Mouse (Mus musculus) CH12.LX (cell line): ENCODE data around the gene Serpina16. TPM values are rescaled to one million over a fixed set of nuclear protein-coding genes. Genes with fewer than 3 reads are reported as not detected.

Source experiments
- DNase-seq: peaks from one replicate; pipeline ENCODE4 v3.0.0-alpha.2; 2013; ENCODE audit errors: extremely low read depth
- H3K27ac ChIP-seq: 2 replicates; pipeline ENCODE4 v1.5.1; 2012; ENCODE audit warnings: low read depth, mild to moderate bottlenecking, control low read depth, moderate library complexity; ENCODE audit not compliant: insufficient read depth
- H3K27me3 ChIP-seq: replicated peaks from 2 replicates; pipeline ENCODE3; 2012; ENCODE audit warnings: inconsistent platforms
- H3K36me3 ChIP-seq, 2 experiments: replicated peaks in 1 of 2; 2 replicates each; pipeline versions ENCODE3 to v1.6.1; 2012; ENCODE audit warnings: inconsistent platforms in 1 of 2, low read length in 1 of 2, mild to moderate bottlenecking in 1 of 2, mixed read lengths in 1 of 2, moderate library complexity in 1 of 2; ENCODE audit not compliant: control insufficient read depth in 1 of 2, insufficient read depth in 1 of 2
- H3K4me1 ChIP-seq, 2 experiments: 2 replicates each; pipeline ENCODE4 v1.6.1; 2012; ENCODE audit warnings: inconsistent platforms in 1 of 2, moderate library complexity in 1 of 2; ENCODE audit not compliant: insufficient read depth in 2 of 2, control insufficient read depth in 1 of 2
- H3K4me2 ChIP-seq: 2 replicates; pipeline ENCODE4 v1.6.1; 2012; ENCODE audit warnings: low read depth, mild to moderate bottlenecking, control low read depth; ENCODE audit not compliant: poor library complexity, insufficient read depth, severe bottlenecking
- H3K4me3 ChIP-seq, 3 experiments: fragments of 150-350 bp in 1 of 3; sonication (generic) in 1 of 3; replicated peaks in 1 of 3; 2 replicates each; pipeline versions ENCODE3 to v1.5.1; 2011 to 2012; ENCODE audit warnings: low read depth in 2 of 3, low read length in 2 of 3, mild to moderate bottlenecking in 2 of 3, moderate library complexity in 2 of 3, control low read depth in 1 of 3, improper control_type of control experiment in 1 of 3, inconsistent platforms in 1 of 3, mixed read lengths in 1 of 3; ENCODE audit not compliant: poor library complexity in 1 of 3
- H3K79me2 ChIP-seq: replicated peaks from 2 replicates; pipeline ENCODE4 v1.6.1; 2012; ENCODE audit warnings: mild to moderate bottlenecking, moderate library complexity; ENCODE audit not compliant: control insufficient read depth, poor library complexity, insufficient read depth, severe bottlenecking; ENCODE audit errors: extremely low read depth
- H3K9ac ChIP-seq: 2 replicates; pipeline ENCODE4 v1.6.1; 2012; ENCODE audit warnings: low read depth, mild to moderate bottlenecking, control low read depth, moderate library complexity; ENCODE audit not compliant: insufficient read depth
- H3K9me3 ChIP-seq: replicated peaks from 2 replicates; pipeline ENCODE3; 2012; ENCODE audit warnings: low read length, inconsistent platforms, mixed read lengths
- CHD1 ChIP-seq: IDR thresholded peaks from 2 replicates; pipeline ENCODE4 v1.6.1; 2012; ENCODE audit warnings: low read depth, low read length, improper control_type of control experiment, inconsistent platforms
- CHD2 ChIP-seq: IDR thresholded peaks from 2 replicates; pipeline ENCODE4 v1.6.1; 2011; ENCODE audit warnings: low read length, improper control_type of control experiment
- E2F4 ChIP-seq: IDR thresholded peaks from 2 replicates; pipeline ENCODE4 v1.6.1; 2011; ENCODE audit warnings: low read depth, low read length, improper control_type of control experiment; ENCODE audit not compliant: insufficient replicate concordance
- ELF1 ChIP-seq: IDR thresholded peaks from 2 replicates; pipeline ENCODE4 v1.6.1; 2014; ENCODE audit warnings: low read depth, mild to moderate bottlenecking, inconsistent platforms, low read length, improper control_type of control experiment
- ETS1 ChIP-seq: conservative IDR thresholded peaks from 2 replicates; pipeline ENCODE4 v1.6.1; 2012; ENCODE audit warnings: low read depth, mild to moderate bottlenecking, inconsistent platforms, low read length, improper control_type of control experiment, moderate library complexity
- HCFC1 ChIP-seq: IDR thresholded peaks from 2 replicates; pipeline ENCODE4 v1.6.1; 2012; ENCODE audit warnings: low read depth, mild to moderate bottlenecking, inconsistent platforms, low read length, improper control_type of control experiment
- IRF4 ChIP-seq: IDR thresholded peaks from 2 replicates; pipeline ENCODE4 v1.6.1; 2014; ENCODE audit warnings: low read depth, mild to moderate bottlenecking, inconsistent platforms, low read length, improper control_type of control experiment
- JUND ChIP-seq: conservative IDR thresholded peaks from 2 replicates; pipeline ENCODE4 v1.6.1; 2011; ENCODE audit warnings: low read depth, low read length, improper control_type of control experiment
- KAT2A ChIP-seq: IDR thresholded peaks from 2 replicates; pipeline ENCODE4 v1.6.1; 2012; ENCODE audit warnings: low read length, improper control_type of control experiment, inconsistent platforms; ENCODE audit not compliant: insufficient replicate concordance
- MAFK ChIP-seq: IDR thresholded peaks from 2 replicates; pipeline ENCODE4 v1.6.1; 2011; ENCODE audit warnings: low read length, improper control_type of control experiment; ENCODE audit not compliant: insufficient replicate concordance
- MAX ChIP-seq: IDR thresholded peaks from 2 replicates; pipeline ENCODE4 v1.6.1; 2011; ENCODE audit warnings: low read length, improper control_type of control experiment
- MAZ ChIP-seq: IDR thresholded peaks from 2 replicates; pipeline ENCODE4 v1.6.1; 2012; ENCODE audit warnings: low read depth, mild to moderate bottlenecking, inconsistent platforms, low read length, improper control_type of control experiment, moderate library complexity
- MEF2A ChIP-seq: IDR thresholded peaks from 2 replicates; pipeline ENCODE4 v1.6.1; 2014; ENCODE audit warnings: low read depth, mild to moderate bottlenecking, inconsistent platforms, low read length, improper control_type of control experiment, borderline replicate concordance
- SIN3A ChIP-seq: IDR thresholded peaks from 2 replicates; pipeline ENCODE4 v1.6.1; 2012; ENCODE audit warnings: low read length, improper control_type of control experiment, inconsistent platforms
- SMC3 ChIP-seq: IDR thresholded peaks from 2 replicates; pipeline ENCODE4 v1.6.1; 2011; ENCODE audit warnings: low read depth, low read length, improper control_type of control experiment
- TBP ChIP-seq: conservative IDR thresholded peaks from 2 replicates; pipeline ENCODE4 v1.6.1; 2011; ENCODE audit warnings: low read depth, low read length, improper control_type of control experiment
- UBTF ChIP-seq: IDR thresholded peaks from 2 replicates; pipeline ENCODE4 v1.6.1; 2012; ENCODE audit warnings: low read depth, mild to moderate bottlenecking, inconsistent platforms, low read length, improper control_type of control experiment, moderate library complexity
- USF2 ChIP-seq: conservative IDR thresholded peaks from 2 replicates; pipeline ENCODE4 v1.6.1; 2011; ENCODE audit warnings: low read depth, low read length, improper control_type of control experiment
- ZC3H11A ChIP-seq: IDR thresholded peaks from 2 replicates; pipeline ENCODE4 v1.6.1; 2012; ENCODE audit warnings: low read depth, mild to moderate bottlenecking, inconsistent platforms, low read length, improper control_type of control experiment
- ZKSCAN1 ChIP-seq: IDR thresholded peaks from 2 replicates; pipeline ENCODE4 v1.6.1; 2012; ENCODE audit warnings: low read depth, inconsistent platforms, low read length, improper control_type of control experiment, borderline replicate concordance
- ZMIZ1 ChIP-seq: IDR thresholded peaks from 2 replicates; pipeline ENCODE4 v1.6.1; 2012; ENCODE audit warnings: low read depth, mild to moderate bottlenecking, inconsistent platforms, low read length, improper control_type of control experiment
- dilution Hi-C: fragments of 300-500 bp; cut with MboI; formaldehyde crosslinking; loops from 2 replicates; pipeline ENCODE4 v1.14.3; 2020; ENCODE audit warnings: low sequenced_read_pairs; ENCODE audit not compliant: extremely low pct_unique_long_range_greater_than_20kb, extremely low pct_ligation_motif_present
- in situ Hi-C: fragments of 300-500 bp; cut with MboI; formaldehyde crosslinking; loops from 3 replicates; pipeline ENCODE4 v1.14.3; 2019; ENCODE audit warnings: low sequenced_read_pairs, low pct_ligation_motif_present, low pct_unique_long_range_greater_than_20kb, mixed read lengths
- polyA plus RNA-seq: library from polyadenylated mRNA; unstranded; fragments of >175 nt; gene quantifications from 2 replicates; pipeline ENCODE4 v1.2.1, GENCODE M21; 2012; ENCODE audit warnings: low read depth; ENCODE audit not compliant: insufficient read length
- total RNA-seq, 2 experiments: library from RNA; depleted of rRNA; stranded (reverse); fragments of 300-350 nt in 1 of 2; fragments of >200 nt in 1 of 2; gene quantifications; 2 replicates each; pipeline ENCODE4 v1.2.3; 2012 to 2014

Gene Serpina16
- total and polyA plus RNA-seq, 3 experiments = not detected

DNA sequence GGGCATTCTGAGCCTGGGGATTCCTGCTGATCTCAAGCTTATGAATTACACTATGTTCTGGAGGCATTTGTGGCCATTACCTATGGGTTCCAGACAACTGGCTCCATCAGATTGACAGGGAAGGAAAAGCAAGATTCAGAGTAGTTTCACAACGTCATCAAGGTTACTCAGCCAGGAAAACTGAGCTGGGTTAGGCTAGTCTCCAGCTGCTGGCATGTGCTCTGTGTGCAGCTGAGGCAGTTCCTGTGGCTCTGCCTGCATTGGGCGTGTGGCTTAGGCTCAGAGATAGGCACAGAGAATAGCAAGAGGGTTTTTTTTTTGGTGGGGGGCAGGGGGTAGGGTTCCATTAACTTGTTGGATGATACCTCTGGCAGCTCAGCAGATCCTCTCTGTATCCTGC is 29.6 kb upstream of the Serpina16 start:
- H3K9ac ChIP-seq = no peak overlapping the region
- H3K4me1 ChIP-seq = no peaks in the 10 kb centered on the region
- H3K27me3 ChIP-seq = peaks cover 94% of the 10 kb centered on the region
- no peaks in the 10 kb centered on the region for H3K9me3 ChIP-seq
- DNase-seq = no peak
- no peaks in the 10 kb centered on the region for H3K79me2 ChIP-seq
- dilution Hi-C loops = no loop called here
- no peaks in the 10 kb centered on the region for H3K36me3 ChIP-seq
- TF ChIP-seq ZMIZ1 (no peak), KAT2A (no peak), USF2 (no peak), E2F4 (no peak), ZKSCAN1 (no peak), TBP (no peak), MEF2A (no peak), IRF4 (no peak), ELF1 (no peak), CHD2 (no peak), ZC3H11A (no peak), SIN3A (no peak)
- TF ChIP-seq, all 38 proteins: peak for 0
- Histone ChIP-seq H3K4me3 (no peak overlapping the region), H3K4me2 (no peak overlapping the region), H3K27ac (no peak overlapping the region)
- in situ Hi-C loops = no loop called here

DNA sequence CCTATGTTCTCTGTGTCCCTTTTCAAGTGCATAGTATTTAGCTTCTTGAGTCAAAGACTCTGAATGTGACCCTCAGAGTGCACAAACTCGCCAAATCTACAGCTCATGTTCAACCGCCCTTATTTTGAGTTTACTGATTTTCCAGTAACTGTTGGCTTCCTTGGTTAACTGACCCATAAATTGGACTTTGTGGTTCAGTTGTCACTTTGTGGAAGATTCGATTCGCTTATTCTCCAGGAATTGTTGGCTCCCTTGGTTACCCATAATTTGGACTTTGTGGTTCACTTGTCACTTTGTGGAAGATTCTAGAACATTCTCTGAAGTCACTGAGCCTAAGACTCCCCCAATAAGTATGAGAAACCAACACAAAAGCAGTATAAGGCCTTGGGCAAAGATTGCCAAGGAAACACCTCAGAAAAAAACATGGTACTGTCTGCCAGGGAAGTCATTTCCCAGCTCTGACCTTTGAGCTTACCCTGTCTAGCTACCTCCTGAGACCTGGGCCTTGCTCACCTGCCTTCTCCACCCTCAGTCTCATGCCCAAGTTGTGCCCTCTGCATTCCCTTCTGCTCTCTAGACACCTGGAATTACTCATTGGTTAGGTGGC is 24.3 kb upstream of the Serpina16 start:
- H3K4me1 ChIP-seq = no peaks in the 10 kb centered on the region
- no peaks in the 10 kb centered on the region for H3K9me3 ChIP-seq
- in situ Hi-C loops (no loop called here), dilution Hi-C loops (no loop called here)
- no peak overlapping the region for H3K27ac ChIP-seq
- no peak for TF ChIP-seq HCFC1
- no peak for TF ChIP-seq IRF4
- TF ChIP-seq, all 38 proteins: peak for 0
- Histone ChIP-seq H3K4me2 (no peak overlapping the region), H3K36me3 (no peaks in the 10 kb centered on the region), H3K4me3 (no peak overlapping the region), H3K79me2 (no peaks in the 10 kb centered on the region), H3K9ac (no peak overlapping the region), H3K27me3 (peaks cover 88% of the 10 kb centered on the region)
- DNase-seq = no peak

GRCm38 (mm10) chr12:103695429-103695828 is 19.5 kb upstream of the Serpina16 start, which contains the start of gene Serpina1f:
Gene Serpina1f, minus strand, starts transcription at chr12:103695529.
- TF ChIP-seq MAFK = no peak
- no peak for TF ChIP-seq MEF2A
- no peak for TF ChIP-seq CHD1
- no peak for TF ChIP-seq IRF4
- no peak for TF ChIP-seq MAX
- no peak for TF ChIP-seq SIN3A
- no peak for TF ChIP-seq MAZ
- TF ChIP-seq KAT2A = no peak
- TF ChIP-seq JUND = no peak
- TF ChIP-seq ETS1 = no peak
- no peak for TF ChIP-seq UBTF
- no peak for TF ChIP-seq SMC3
- no peak for TF ChIP-seq ZKSCAN1
- no peak for TF ChIP-seq ZMIZ1
- no peak for TF ChIP-seq ZC3H11A
- in situ Hi-C loops = no loop called here
- Histone ChIP-seq H3K4me1 (no peaks in the 10 kb centered on the region), H3K4me3 (no peak within 1 kb of the TSS), H3K9me3 (no peaks in the 10 kb centered on the region), H3K9ac (no peak within 1 kb of the TSS), H3K27ac (no peak within 1 kb of the TSS), H3K79me2 (no peaks in the 10 kb centered on the region), H3K4me2 (no peak within 1 kb of the TSS), H3K36me3 (no peaks in the 10 kb centered on the region), H3K27me3 (peaks cover 89% of the 10 kb centered on the region)
- no peak for DNase-seq
- dilution Hi-C loops = no loop called here
